Mouse (Mus musculus) spleen, adult 12 weeks (tissue): ENCODE results near the gene Eif3k.

Experiments
- DNase-seq: peaks from one replicate; pipeline ENCODE4 v3.0.0; 2022; ENCODE audit warnings: low spot score

The Eif3k gene

GRCm38 (mm10) chr7:28981651-28982273 lies at the start of gene Eif3k, which contains the start of gene Map4k1:
Eif3k (minus strand) TSS chr7:28981864.
Map4k1 (plus strand) TSS chr7:28982050.
- peak; percentile 89 for DNase-seq

GRCm38 (mm10) chr7:29029690-29030656 lies 48.3 kb upstream of the Eif3k start:
- peak; percentile 30 for DNase-seq

- DNase-seq, result no peak
Measured at GRCm38 (mm10) chr7:29028761-29029160, 47.1 kb upstream of the Eif3k start.

GRCm38 (mm10) chr7:29026811-29027210 lies 45.1 kb upstream of the Eif3k start:
- DNase-seq, result no peak

- DNase-seq, result no peak
Measured at GRCm38 (mm10) chr7:29026195-29026594, 44.5 kb upstream of the Eif3k start.

- DNase-seq, result no peak
Measured at GRCm38 (mm10) chr7:29025566-29025965, 43.9 kb upstream of the Eif3k start.

GRCm38 (mm10) chr7:29023514-29023913 lies 41.9 kb upstream of the Eif3k start:
- no peak for DNase-seq

GRCm38 (mm10) chr7:29022479-29022878 lies 40.8 kb upstream of the Eif3k start:
- no peak for DNase-seq

- DNase-seq, result no peak
Measured at GRCm38 (mm10) chr7:29019447-29020220, 38.0 kb upstream of the Eif3k start.

- DNase-seq, result no peak
Measured at GRCm38 (mm10) chr7:29017222-29017621, 35.6 kb upstream of the Eif3k start.

GRCm38 (mm10) chr7:29016440-29016839 lies 34.8 kb upstream of the Eif3k start:
- no peak for DNase-seq

- no peak for DNase-seq
Measured at GRCm38 (mm10) chr7:29014984-29015383, 33.3 kb upstream of the Eif3k start.

- no peak for DNase-seq
Measured at GRCm38 (mm10) chr7:29008714-29009113, 27.1 kb upstream of the Eif3k start.

GRCm38 (mm10) chr7:29008171-29008570 lies 26.5 kb upstream of the Eif3k start:
- no peak for DNase-seq

- no peak for DNase-seq
Measured at GRCm38 (mm10) chr7:29007224-29008101, 25.8 kb upstream of the Eif3k start.

- DNase-seq, result peak; percentile 67
Measured at GRCm38 (mm10) chr7:29000651-29001605, 19.3 kb upstream of the Eif3k start.

- DNase-seq, result no peak
Measured at GRCm38 (mm10) chr7:28993402-28993801, 11.7 kb upstream of the Eif3k start.

- DNase-seq, result no peak
Measured at GRCm38 (mm10) chr7:28992997-28993396, 11.3 kb upstream of the Eif3k start.

GRCm38 (mm10) chr7:28991616-28992015 lies 10.0 kb upstream of the Eif3k start:
- DNase-seq, result no peak

GRCm38 (mm10) chr7:28990766-28991273 lies 9.2 kb upstream of the Eif3k start:
- DNase-seq, result no peak
